10 mouse cellular contexts compared by ENCODE assay signal in genomic region chr19:47174515-47174914, GRCm38 (mm10). TPM values are rescaled to one million over a fixed set of nuclear protein-coding genes. Genes with fewer than 3 reads are reported as not detected.
DNase-seq lines count a peak whose midpoint lies in the region; ATAC-seq and TF ChIP-seq lines count a peak whose summit lies in the region.
"Had no signal": no experiment of that assay in that cellular context is flagged by ENCODE, and none has a peak within 500 bp of the region (broad histone marks: within the 10 kb centered on the region; RNA-seq: fewer than 3 reads in every experiment).

No protein-coding gene starts in this region.

- H3K9me3 ChIP-seq in forebrain, embryonic 13.5 days (replicated peaks): no peaks in the 10 kb centered on the region

- H3K9ac ChIP-seq in liver, adult 2 months (ENCODE audit: low read depth, low read length): no peak overlapping the region
- no peak overlapping the region for H3K9ac ChIP-seq in forebrain, embryonic 13.5 days

- H3K4me1 ChIP-seq in liver, adult 2 months (ENCODE audit: control insufficient read depth, insufficient read depth, low read length): no peaks in the 10 kb centered on the region; the same call in 1 of the 2 replicates
- peaks cover 4% of the 10 kb centered on the region for H3K4me1 ChIP-seq in forebrain, embryonic 13.5 days

- peak; percentile 56 for DNase-seq in cerebellum, adult 11-12 months
- no peak for DNase-seq in cerebellum, postnatal 4 days (ENCODE audit: low spot score in 2 of 2)
- peak; percentile 52 for DNase-seq in liver, adult 2 months (ENCODE audit: extremely low read depth, low read depth, low spot score)
- no peak for DNase-seq in liver
- DNase-seq in cerebellum, postnatal 10 days: peak; percentile 64 to 75
- no peak for DNase-seq in right cerebral cortex, adult 18-20 months

- peak; percentile 61; the same call in 1 of the 2 replicates for TF ChIP-seq CTCF in liver, adult 2 months (IDR thresholded peaks at IDR 0.05; ENCODE audit: low read depth, low read length)

- H3K4me2 ChIP-seq in myocyte (ENCODE audit: low read depth): no peak overlapping the region
- H3K4me2 ChIP-seq in forebrain, embryonic 13.5 days: no peak overlapping the region

- no peak for ATAC-seq in forebrain, embryonic 13.5 days

- H3K36me3 ChIP-seq in liver, adult 2 months (ENCODE audit: control insufficient read depth, insufficient read depth, low read length): no peaks in the 10 kb centered on the region
- H3K36me3 ChIP-seq in myocyte (ENCODE audit: control insufficient read depth, insufficient read depth): no peaks in the 10 kb centered on the region
- no peaks in the 10 kb centered on the region for H3K36me3 ChIP-seq in forebrain, embryonic 13.5 days (ENCODE audit: poor library complexity, severe bottlenecking)

- no peaks in the 10 kb centered on the region for H3K79me2 ChIP-seq in liver, adult 2 months (ENCODE audit: control insufficient read depth, insufficient read depth, low read length)
- no peaks in the 10 kb centered on the region for H3K79me2 ChIP-seq in myocyte (ENCODE audit: control insufficient read depth, insufficient read depth)

- H3K27ac ChIP-seq in liver, adult 2 months (replicated peaks; ENCODE audit: insufficient read depth, low read depth, low read length): no peak overlapping the region
- no peak overlapping the region for H3K27ac ChIP-seq in forebrain, embryonic 13.5 days

- H3K27me3 ChIP-seq in liver, adult 2 months (ENCODE audit: control insufficient read depth, insufficient read depth, low read length): peaks cover 12% of the 10 kb centered on the region
- no peaks in the 10 kb centered on the region for H3K27me3 ChIP-seq in myocyte (ENCODE audit: control insufficient read depth, insufficient read depth, insufficient read length)
- peaks cover 31% of the 10 kb centered on the region for H3K27me3 ChIP-seq in forebrain, embryonic 13.5 days

- H3K4me3 ChIP-seq in liver, adult 2 months (ENCODE audit: insufficient read depth, low read depth, low read length): no peak overlapping the region
- no peak overlapping the region for H3K4me3 ChIP-seq in myocyte
- no peak overlapping the region for H3K4me3 ChIP-seq in forebrain, embryonic 13.5 days

- WGBS in liver, adult 2 months: 47% methylated on average over 3 of the region's 3 CpGs
- WGBS in forebrain, embryonic 13.5 days: 57% methylated on average over 3 of the region's 3 CpGs

- no peak for TF ChIP-seq POLR2A in liver, adult 2 months (IDR thresholded peaks at IDR 0.05; ENCODE audit: extremely low read depth, insufficient read depth, low read length)
- no peak for TF ChIP-seq POLR2A in myocyte (IDR thresholded peaks at IDR 0.05; ENCODE audit: insufficient read length, low read depth)

- H3ac ChIP-seq in myocyte (ENCODE audit: control insufficient read depth, insufficient read length): no peak overlapping the region

TF ChIP-seq in myocyte, 11 proteins besides CTCF, POLR2A, EP300 and RAD21:
- TF ChIP-seq USF1 (IDR thresholded peaks at IDR 0.05; ENCODE audit: low read depth) (peak; percentile 70), POLR2AphosphoS2 (IDR thresholded peaks at IDR 0.05; ENCODE audit: insufficient read length, low read depth) (no peak)

RNA-seq across cellular contexts. Expression of gene Neurl1a, which starts 4.1 kb away (rescaled TPM):
- 0.28 and 0.34 TPM in 2 replicates for total RNA-seq in liver, adult 2 months (2014; rRNA removed)
- polyA plus RNA-seq in liver, adult 2 months (2012; rRNA removed): 0.24 and 0.28 TPM in 2 replicates
- polyA plus RNA-seq in myocyte (2012; fragmentation: generic; extraction: Trizol): 120 TPM
- polyA plus RNA-seq in forebrain, embryonic 13.5 days (2015; fragmentation: Nextera tagmentation; extraction: Ambion mirVana): 2.8 and 4.4 TPM in 2 replicates

RNA-seq across cellular contexts. Expression of gene Calhm3, which starts 17.0 kb away (rescaled TPM):
- not detected in 2 replicates for total RNA-seq in liver, adult 2 months (2014; rRNA removed)
- polyA plus RNA-seq in liver, adult 2 months (2012; rRNA removed): not detected in 2 replicates
- polyA plus RNA-seq in myocyte (2012; fragmentation: generic; extraction: Trizol): not detected
- polyA plus RNA-seq in forebrain, embryonic 13.5 days (2015; fragmentation: Nextera tagmentation; extraction: Ambion mirVana): not detected in 2 replicates
- total RNA-seq: left cerebral cortex, postnatal 14 days had no signal

RNA-seq across cellular contexts. Expression of gene Calhm1, which starts 30.5 kb away (rescaled TPM):
- total RNA-seq in liver, adult 2 months (2014; rRNA removed): not detected in 2 replicates
- not detected in 2 replicates for polyA plus RNA-seq in liver, adult 2 months (2012; rRNA removed)
- polyA plus RNA-seq in myocyte (2012; fragmentation: generic; extraction: Trizol): not detected
- not detected in 2 replicates for polyA plus RNA-seq in forebrain, embryonic 13.5 days (2015; fragmentation: Nextera tagmentation; extraction: Ambion mirVana)
- total RNA-seq: ES-E14; left cerebral cortex, postnatal 14 days had no signal

RNA-seq across cellular contexts. Expression of gene Calhm2, which starts 36.4 kb away (rescaled TPM):
- total RNA-seq in liver, adult 2 months (2014; rRNA removed): 1.5 and 2.6 TPM in 2 replicates
- 1.3 and 2.0 TPM in 2 replicates for polyA plus RNA-seq in liver, adult 2 months (2012; rRNA removed)
- 1.4 TPM for polyA plus RNA-seq in myocyte (2012; fragmentation: generic; extraction: Trizol)
- 1.0 and 1.4 TPM in 2 replicates for polyA plus RNA-seq in forebrain, embryonic 13.5 days (2015; fragmentation: Nextera tagmentation; extraction: Ambion mirVana)

Comparison
In these comparisons a context has a peak if more than half of its experiments do, and no peak if none do; other contexts are left out.
1. DNase-seq: peak in cerebellum, adult 11-12 months (single experiment), liver, adult 2 months (single experiment) and cerebellum, postnatal 10 days (2 of 2); none in cerebellum, postnatal 4 days (0 of 2), liver (single experiment) and right cerebral cortex, adult 18-20 months (single experiment).
2. RNA of gene Neurl1a, which starts 4.1 kb away (polyA plus RNA-seq): 120 TPM in myocyte (single experiment); 2.8 to 4.4 TPM in forebrain, embryonic 13.5 days and 0.24 to 0.28 TPM in liver, adult 2 months; every median in the first group is over 10 times any median in the second.